Mouse (Mus musculus): Measurements from ENCODE around the gene Zbtb7a. TPM values are rescaled to one million over a fixed set of nuclear protein-coding genes. Genes with fewer than 3 reads are reported as not detected.

The Zbtb7a gene
- polyA plus RNA-seq, 1 experiment from 2014 or later = 15.3 TPM

GRCm38 (mm10) chr10:81197305-81197704 lies 62.3 kb downstream of the Zbtb7a start:
- Histone ChIP-seq H3K36me3 (no peaks in the 10 kb centered on the region), H3K4me3 (no peak overlapping the region), H3K4me2 (no peak overlapping the region), H3K4me1 (replicated peaks) (peaks cover 19% of the 10 kb centered on the region), H3K27ac (replicated peaks) (no peak overlapping the region), H3K9me3 (no peaks in the 10 kb centered on the region), H3K27me3 (peaks cover 27% of the 10 kb centered on the region), H3K9ac (no peak overlapping the region)
- 56% methylated on average over 6 of the region's 6 CpGs for WGBS
- ATAC-seq (ENCODE audit: low FRiP score, low read depth) = no peak

GRCm38 (mm10) chr10:81198230-81198629 lies 63.2 kb downstream of the Zbtb7a start:
- no peak overlapping the region for H3K4me3 ChIP-seq
- H3K4me2 ChIP-seq = no peak overlapping the region
- no peaks in the 10 kb centered on the region for H3K9me3 ChIP-seq
- no peak overlapping the region for H3K9ac ChIP-seq
- H3K27ac ChIP-seq (replicated peaks) = no peak overlapping the region
- no peaks in the 10 kb centered on the region for H3K36me3 ChIP-seq
- no peak for ATAC-seq (ENCODE audit: low FRiP score, low read depth)
- H3K4me1 ChIP-seq (replicated peaks) = peaks cover 13% of the 10 kb centered on the region
- WGBS = 5% methylated on average over 9 of the region's 9 CpGs
- H3K27me3 ChIP-seq = peaks cover 27% of the 10 kb centered on the region

GRCm38 (mm10) chr10:81198990-81199389 lies 64.0 kb downstream of the Zbtb7a start:
- no peak overlapping the region for H3K4me3 ChIP-seq
- no peak overlapping the region for H3K27ac ChIP-seq (replicated peaks)
- H3K9me3 ChIP-seq = no peaks in the 10 kb centered on the region
- no peak overlapping the region for H3K4me2 ChIP-seq
- no peaks in the 10 kb centered on the region for H3K36me3 ChIP-seq
- no peak for ATAC-seq (ENCODE audit: low FRiP score, low read depth)
- no peak overlapping the region for H3K9ac ChIP-seq
- peaks cover 8% of the 10 kb centered on the region for H3K4me1 ChIP-seq (replicated peaks)
- 88% methylated on average over 6 of the region's 6 CpGs for WGBS
- peaks cover 27% of the 10 kb centered on the region for H3K27me3 ChIP-seq

- H3K4me3 ChIP-seq = no peak overlapping the region
- no peak for ATAC-seq (ENCODE audit: low FRiP score, low read depth)
- H3K4me1 ChIP-seq (replicated peaks) = no peaks in the 10 kb centered on the region
- H3K9me3 ChIP-seq = no peaks in the 10 kb centered on the region
- no peak overlapping the region for H3K4me2 ChIP-seq
- H3K36me3 ChIP-seq = 0 out of 2 replicates have a peak, but pooled peaks cover 2% of the 10 kb centered on the region
- 89% methylated on average over 13 of the region's 13 CpGs for WGBS
- no peak overlapping the region for H3K9ac ChIP-seq
- peaks cover 21% of the 10 kb centered on the region for H3K27me3 ChIP-seq
- H3K27ac ChIP-seq (replicated peaks) = no peak overlapping the region
Measured at GRCm38 (mm10) chr10:81200141-81200540, 65.1 kb downstream of the Zbtb7a start.

GRCm38 (mm10) chr10:81200605-81201287 lies 65.7 kb downstream of the Zbtb7a start:
- Histone ChIP-seq H3K4me1 (replicated peaks) (no peaks in the 10 kb centered on the region), H3K4me2 (no peak overlapping the region), H3K4me3 (no peak overlapping the region), H3K27ac (replicated peaks) (no peak overlapping the region), H3K9ac (no peak overlapping the region), H3K36me3 (peaks cover 6% of the 10 kb centered on the region), H3K27me3 (peaks cover 15% of the 10 kb centered on the region), H3K9me3 (no peaks in the 10 kb centered on the region)
- ATAC-seq (ENCODE audit: low FRiP score, low read depth) = no peak
- WGBS = 80% methylated on average over 20 of the region's 20 CpGs

- Histone ChIP-seq H3K4me3 (no peak within 1 kb of the TSS), H3K9ac (no peak within 1 kb of the TSS), H3K4me1 (replicated peaks) (no peaks in the 10 kb centered on the region), H3K9me3 (no peaks in the 10 kb centered on the region), H3K27me3 (peaks cover 6% of the 10 kb centered on the region; the same call in 1 of the 2 replicates), H3K4me2 (no peak within 1 kb of the TSS), H3K36me3 (peaks cover 18% of the 10 kb centered on the region), H3K27ac (replicated peaks) (no peak within 1 kb of the TSS)
- no peak for ATAC-seq (ENCODE audit: low FRiP score, low read depth)
- 58% methylated on average over 13 of the region's 13 CpGs for WGBS
Measured at GRCm38 (mm10) chr10:81201807-81202758, 67.1 kb downstream of the Zbtb7a start, which contains the start of gene Nmrk2. Gene Nmrk2 (minus strand): TSS chr10:81202051.

Small RNAs within 50 kb of the gene (microRNA-seq; reads per million reads assigned to microRNA genes)
- not detected for gene Mir5615-1
- not detected for gene Mir5615-2

Other genes with a start within 250 kb of the Zbtb7a start
- gene Timm13, start 234.3 kb upstream of the Zbtb7a start, polyA plus RNA-seq (2015; fragmentation: Nextera tagmentation; extraction: Ambion mirVana) = 329 and 342 TPM in 2 replicates
- gene Lmnb2, start 217.0 kb upstream of the Zbtb7a start, polyA plus RNA-seq (2015; fragmentation: Nextera tagmentation; extraction: Ambion mirVana) = 38.4 and 40.9 TPM in 2 replicates
- 6.9 and 8.5 TPM in 2 replicates for gene Gadd45b, start 205.1 kb upstream of the Zbtb7a start, polyA plus RNA-seq (2015; fragmentation: Nextera tagmentation; extraction: Ambion mirVana)
- 19.1 and 21.4 TPM in 2 replicates for gene Gng7, start 120.3 kb upstream of the Zbtb7a start, polyA plus RNA-seq (2015; fragmentation: Nextera tagmentation; extraction: Ambion mirVana)
- gene Diras1, start 109.6 kb upstream of the Zbtb7a start, polyA plus RNA-seq (2015; fragmentation: Nextera tagmentation; extraction: Ambion mirVana) = 71.6 and 81.6 TPM in 2 replicates
- gene Slc39a3, start 97.8 kb upstream of the Zbtb7a start, polyA plus RNA-seq (2015; fragmentation: Nextera tagmentation; extraction: Ambion mirVana) = 46.3 and 53.0 TPM in 2 replicates
- gene Sgta, start 75.0 kb upstream of the Zbtb7a start, polyA plus RNA-seq (2015; fragmentation: Nextera tagmentation; extraction: Ambion mirVana) = 310 and 331 TPM in 2 replicates
- 51.2 and 51.3 TPM in 2 replicates for gene Thop1, start 65.2 kb upstream of the Zbtb7a start, polyA plus RNA-seq (2015; fragmentation: Nextera tagmentation; extraction: Ambion mirVana)
- gene Creb3l3, start 36.3 kb upstream of the Zbtb7a start, polyA plus RNA-seq (2015; fragmentation: Nextera tagmentation; extraction: Ambion mirVana) = 0.30 and 0.39 TPM in 2 replicates
- gene Map2k2, start 29.3 kb upstream of the Zbtb7a start, polyA plus RNA-seq (2015; fragmentation: Nextera tagmentation; extraction: Ambion mirVana) = 248 and 259 TPM in 2 replicates
- 52.2 and 61.2 TPM in 2 replicates for gene Pias4, start 32.7 kb downstream of the Zbtb7a start, polyA plus RNA-seq (2015; fragmentation: Nextera tagmentation; extraction: Ambion mirVana)
- gene Eef2, start 41.4 kb downstream of the Zbtb7a start, polyA plus RNA-seq (2015; fragmentation: Nextera tagmentation; extraction: Ambion mirVana) = 532 and 536 TPM in 2 replicates
- gene Dapk3, start 47.8 kb downstream of the Zbtb7a start, polyA plus RNA-seq (2015; fragmentation: Nextera tagmentation; extraction: Ambion mirVana) = 69.7 and 70.1 TPM in 2 replicates
- gene 4930442H23Rik, start 48.6 kb downstream of the Zbtb7a start, polyA plus RNA-seq (2015; fragmentation: Nextera tagmentation; extraction: Ambion mirVana) = 0.13 and 0.31 TPM in 2 replicates
- gene Nmrk2, start 66.8 kb downstream of the Zbtb7a start, polyA plus RNA-seq (2015; fragmentation: Nextera tagmentation; extraction: Ambion mirVana) = 0.10 TPM in 1 of 2 replicates, not detected in the other
- gene Atcay, start 95.6 kb downstream of the Zbtb7a start, polyA plus RNA-seq (2015; fragmentation: Nextera tagmentation; extraction: Ambion mirVana) = 80.6 and 85.5 TPM in 2 replicates
- 30.3 and 34.0 TPM in 2 replicates for gene Zfr2, start 97.9 kb downstream of the Zbtb7a start, polyA plus RNA-seq (2015; fragmentation: Nextera tagmentation; extraction: Ambion mirVana)
- gene Matk, start 117.7 kb downstream of the Zbtb7a start, polyA plus RNA-seq (2015; fragmentation: Nextera tagmentation; extraction: Ambion mirVana) = 43.8 and 49.7 TPM in 2 replicates
- 121 and 144 TPM in 2 replicates for gene Mrpl54, start 131.7 kb downstream of the Zbtb7a start, polyA plus RNA-seq (2015; fragmentation: Nextera tagmentation; extraction: Ambion mirVana)
- gene Apba3, start 131.7 kb downstream of the Zbtb7a start, polyA plus RNA-seq (2015; fragmentation: Nextera tagmentation; extraction: Ambion mirVana) = 38.3 and 38.6 TPM in 2 replicates
- gene Tjp3, start 156.4 kb downstream of the Zbtb7a start, polyA plus RNA-seq (2015; fragmentation: Nextera tagmentation; extraction: Ambion mirVana) = 5.9 and 6.2 TPM in 2 replicates
- gene Pip5k1c, start 157.7 kb downstream of the Zbtb7a start, polyA plus RNA-seq (2015; fragmentation: Nextera tagmentation; extraction: Ambion mirVana) = 130 and 151 TPM in 2 replicates
- gene Cactin, start 185.9 kb downstream of the Zbtb7a start, polyA plus RNA-seq (2015; fragmentation: Nextera tagmentation; extraction: Ambion mirVana) = 33.8 and 35.1 TPM in 2 replicates
- gene Tbxa2r, start 193.5 kb downstream of the Zbtb7a start, polyA plus RNA-seq (2015; fragmentation: Nextera tagmentation; extraction: Ambion mirVana) = 4.7 and 5.2 TPM in 2 replicates
- gene Gipc3, start 208.0 kb downstream of the Zbtb7a start, polyA plus RNA-seq (2015; fragmentation: Nextera tagmentation; extraction: Ambion mirVana) = not detected in 2 replicates
- 39.0 and 39.9 TPM in 2 replicates for gene Hmg20b, start 215.3 kb downstream of the Zbtb7a start, polyA plus RNA-seq (2015; fragmentation: Nextera tagmentation; extraction: Ambion mirVana)
- 21.0 and 21.1 TPM in 2 replicates for gene Mfsd12, start 222.3 kb downstream of the Zbtb7a start, polyA plus RNA-seq (2015; fragmentation: Nextera tagmentation; extraction: Ambion mirVana)
- 1.1 TPM in 2 replicates for gene 4930404N11Rik, start 230.6 kb downstream of the Zbtb7a start, polyA plus RNA-seq (2015; fragmentation: Nextera tagmentation; extraction: Ambion mirVana)
- gene Fzr1, start 243.3 kb downstream of the Zbtb7a start, polyA plus RNA-seq (2015; fragmentation: Nextera tagmentation; extraction: Ambion mirVana) = 147 and 152 TPM in 2 replicates
- gene Dohh, start 249.2 kb downstream of the Zbtb7a start, polyA plus RNA-seq (2015; fragmentation: Nextera tagmentation; extraction: Ambion mirVana) = 92.2 and 94.0 TPM in 2 replicates
- gene Gm48551, start 249.2 kb downstream of the Zbtb7a start, polyA plus RNA-seq (2015; fragmentation: Nextera tagmentation; extraction: Ambion mirVana) = 6.2 and 6.6 TPM in 2 replicates

Data from hindbrain, embryonic 15.5 days (tissue).